ENCODE assay signal across 9 mouse cellular contexts in genomic region chr13:31626991-31627625, GRCm38 (mm10). TPM values are rescaled to one million over a fixed set of nuclear protein-coding genes. Genes with fewer than 3 reads are reported as not detected.
DNase-seq lines count a peak whose midpoint lies in the region; ATAC-seq lines count a peak whose summit lies in the region.
"Had no signal": no experiment of that assay in that cellular context is flagged by ENCODE, and none has a peak within 500 bp of the region (broad histone marks: within the 10 kb centered on the region; RNA-seq: fewer than 3 reads in every experiment).

No protein-coding gene starts in this region.

- peak overlapping the region; percentile 55; the same call in 1 of the 2 replicates for H3K9ac ChIP-seq in forebrain, embryonic 13.5 days
- H3K9ac ChIP-seq: liver, embryonic 13.5 days had no signal

- H3K9me3 ChIP-seq in forebrain, embryonic 13.5 days (replicated peaks) = no peaks in the 10 kb centered on the region
- no peaks in the 10 kb centered on the region for H3K9me3 ChIP-seq in midbrain, embryonic 10.5 days (replicated peaks)
- H3K9me3 ChIP-seq: liver, embryonic 13.5 days had no signal

- peak overlapping the region; percentile 76 for H3K4me2 ChIP-seq in forebrain, embryonic 13.5 days

- peak; percentile 20 for DNase-seq in retina, embryonic 14.5 days (ENCODE audit: low spot score)
- DNase-seq in retina, postnatal 1 day = no peak
- peak; percentile 45 for DNase-seq in midbrain, embryonic 10.5 days (ENCODE audit: low spot score)
- no peak for DNase-seq in cerebellum, adult 9-11 months
- DNase-seq in testis, postnatal 14 days (ENCODE audit: low spot score) = no peak
- DNase-seq in right cerebral cortex, adult 18-20 months = no peak
- DNase-seq: adrenal gland, postnatal 10 days; liver, embryonic 13.5 days had no signal

- no peak overlapping the region for H3K27ac ChIP-seq in forebrain, embryonic 13.5 days
- peak overlapping the region; percentile 59; the same call in 1 of the 2 replicates for H3K27ac ChIP-seq in midbrain, embryonic 10.5 days (replicated peaks)
- H3K27ac ChIP-seq: liver, embryonic 13.5 days had no signal

- H3K27me3 ChIP-seq in forebrain, embryonic 13.5 days = peaks cover 99% of the 10 kb centered on the region
- H3K27me3 ChIP-seq in midbrain, embryonic 10.5 days (ENCODE audit: low read depth, poor library complexity, severe bottlenecking) = peaks cover 100% of the 10 kb centered on the region

- H3K36me3 ChIP-seq in forebrain, embryonic 13.5 days (ENCODE audit: poor library complexity, severe bottlenecking) = no peaks in the 10 kb centered on the region
- no peaks in the 10 kb centered on the region for H3K36me3 ChIP-seq in midbrain, embryonic 10.5 days
- H3K36me3 ChIP-seq: liver, embryonic 13.5 days had no signal

- WGBS in forebrain, embryonic 13.5 days = under 1% methylated on average over 24 of the region's 24 CpGs
- WGBS in midbrain, embryonic 10.5 days = 1% methylated on average over 24 of the region's 24 CpGs

- no peak for ATAC-seq in forebrain, embryonic 13.5 days

- H3K4me1 ChIP-seq in forebrain, embryonic 13.5 days = peaks cover 35% of the 10 kb centered on the region
- H3K4me1 ChIP-seq in midbrain, embryonic 10.5 days = peaks cover 54% of the 10 kb centered on the region

- peak overlapping the region; percentile 44 for H3K4me3 ChIP-seq in forebrain, embryonic 13.5 days
- H3K4me3 ChIP-seq in midbrain, embryonic 10.5 days = peak overlapping the region; percentile 59

RNA-seq across cellular contexts. Expression of gene Foxf2, which starts 1.5 kb away (rescaled TPM):
- 2.9 and 3.4 TPM in 2 replicates for polyA plus RNA-seq in forebrain, embryonic 13.5 days (2015; fragmentation: Nextera tagmentation; extraction: Ambion mirVana)
- 7.0 and 7.1 TPM in 2 replicates for polyA plus RNA-seq in midbrain, embryonic 10.5 days (2016; fragmentation: Nextera tagmentation; extraction: Ambion mirVana)
- polyA plus RNA-seq: liver, embryonic 13.5 days had no signal

Comparison
In these comparisons a context has a peak if more than half of its experiments do, and no peak if none do; other contexts are left out.
1. DNase-seq: peak in retina, embryonic 14.5 days (single experiment) and midbrain, embryonic 10.5 days (single experiment); none in retina, postnatal 1 day (single experiment), cerebellum, adult 9-11 months (single experiment), testis, postnatal 14 days (single experiment) and right cerebral cortex, adult 18-20 months (single experiment).